Mouse (Mus musculus) inflammation-experienced regulatory T-cells (primary cell): Measurements from ENCODE around the gene Idh3a. TPM values are rescaled to one million over a fixed set of nuclear protein-coding genes. Genes with fewer than 3 reads are reported as not detected.

Source experiments
- polyA plus RNA-seq, 2 experiments: library from polyadenylated mRNA; unstranded; fragments of 100-300 nt; shearing (Covaris generic); gene quantifications; one replicate each; pipeline ENCODE4 v1.2.1; 2017

The Idh3a gene
- 100 to 1,000 TPM in 1 of 2 experiments, 10 to 100 TPM in 1; 87.3 to 111 TPM for polyA plus RNA-seq

DNA sequence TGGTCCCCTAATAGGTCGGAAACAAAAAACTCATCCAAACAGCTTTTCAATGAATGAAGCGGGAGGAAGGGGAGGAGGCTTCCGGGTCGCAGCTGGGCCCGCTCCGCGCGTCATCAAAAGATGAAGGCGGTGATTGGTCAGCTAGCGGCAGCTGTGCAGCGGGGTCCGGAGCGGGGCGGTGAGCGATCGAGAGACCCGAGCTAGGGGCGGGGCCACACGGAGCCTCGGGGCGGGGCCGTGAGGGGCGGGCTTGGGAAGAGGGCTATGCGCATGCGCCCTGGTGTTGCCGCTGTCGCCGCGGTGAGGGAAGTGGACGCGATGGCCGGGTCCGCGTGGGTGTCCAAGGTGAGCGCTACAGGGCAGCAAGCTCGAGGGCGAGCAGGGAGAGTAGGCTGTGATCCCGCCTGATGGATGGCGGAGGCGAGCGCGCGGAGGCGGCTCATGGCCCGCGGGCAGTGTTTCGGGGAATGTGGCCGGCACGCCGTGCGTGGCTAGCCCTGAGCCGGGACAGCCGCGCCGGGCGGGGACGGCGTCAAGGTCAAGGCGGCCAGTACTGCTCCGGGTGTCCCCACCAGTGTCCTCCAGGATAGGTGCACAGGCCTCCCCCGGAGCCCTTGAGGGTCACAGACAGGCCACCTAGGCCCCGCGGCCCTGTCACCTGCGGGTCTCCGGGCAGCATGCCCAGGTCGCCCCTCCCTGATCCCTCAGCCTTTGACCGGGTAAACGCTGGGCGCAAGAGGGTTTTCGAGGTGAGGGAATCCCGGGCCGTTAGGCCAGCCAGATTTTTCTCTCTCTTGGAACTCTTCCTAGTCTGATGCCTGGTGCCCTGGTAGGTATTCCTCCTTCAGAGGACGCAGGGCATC, at the start of gene Idh3a:
TSS of gene Idh3a (plus strand) at position 136 of the 863 bp plus-strand sequence.

DNA sequence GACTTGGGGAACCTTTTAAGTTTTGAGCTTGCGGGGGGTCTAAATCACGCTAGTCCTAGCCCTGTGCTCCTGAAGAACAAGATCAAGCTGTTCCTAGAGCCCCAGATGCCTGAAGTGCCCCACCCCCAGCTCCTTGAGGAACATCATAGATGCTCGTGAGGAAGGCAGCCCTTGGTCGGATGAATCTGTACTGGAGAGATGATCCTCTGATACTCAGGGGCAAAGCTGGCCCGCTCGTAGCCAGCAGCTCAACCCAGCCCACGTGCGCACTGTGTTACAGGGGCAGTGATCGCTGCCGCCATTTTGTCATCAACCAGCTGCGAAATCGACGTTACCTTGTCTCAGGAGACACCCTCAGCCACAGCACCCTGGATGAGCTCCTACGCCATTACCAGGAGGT, 47.5 kb upstream of the Idh3a start, which contains the start of gene Sh2d7:
TSS of gene Sh2d7 (plus strand) at position 301 of the 400 bp plus-strand sequence.

DNA sequence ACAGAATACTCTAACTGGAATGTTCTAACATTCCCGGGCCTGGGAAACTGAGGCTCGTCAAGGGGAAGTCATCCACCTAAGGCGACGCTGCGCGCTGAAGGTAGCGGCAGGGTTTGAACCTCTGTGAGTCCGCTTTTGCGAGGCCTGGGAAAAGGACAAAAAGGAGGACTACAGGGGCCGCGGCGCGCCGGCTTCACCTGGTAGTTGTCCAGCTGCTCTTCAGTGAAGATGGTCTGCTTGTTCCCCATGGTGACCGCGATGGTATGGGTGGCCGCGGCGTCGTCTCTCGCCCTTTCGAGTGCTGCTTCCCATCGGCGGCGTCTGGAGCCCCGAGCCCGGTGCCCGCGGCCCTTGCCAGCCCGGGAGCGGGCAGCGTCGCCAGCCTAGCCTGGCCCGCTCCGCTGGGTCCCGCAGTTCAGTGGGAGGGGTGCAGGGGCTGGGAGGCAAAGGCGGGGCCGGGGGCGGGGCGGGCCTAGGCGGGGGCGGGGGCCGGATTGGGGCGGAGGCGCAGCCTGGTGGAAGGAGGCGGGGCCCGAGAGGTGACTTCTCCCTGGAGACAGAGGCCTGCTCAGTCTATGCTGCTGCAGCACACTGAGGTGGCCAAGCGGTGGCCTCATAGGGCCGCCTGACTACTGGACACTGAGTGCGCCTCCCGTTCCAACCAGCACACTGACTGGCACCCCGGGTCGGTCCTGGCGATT, 26.2 kb upstream of the Idh3a start, which contains the start of gene Cib2:
TSS of gene Cib2 (minus strand) at position 448 of the 701 bp plus-strand sequence.

Other genes starting within 250 kb of the Idh3a start
- gene Dmxl2, start 84.7 kb upstream of the Idh3a start, polyA plus RNA-seq, result 1 to 10 TPM in 1 of 2 experiments, under 1 TPM in 1; 0.48 to 2.9 TPM
- gene Sh2d7, start 47.4 kb upstream of the Idh3a start, polyA plus RNA-seq, result not detected
- 1 to 10 TPM; 2.0 to 2.3 TPM for gene Cib2, start 26.1 kb upstream of the Idh3a start, polyA plus RNA-seq
- gene Acsbg1, start 75.5 kb downstream of the Idh3a start, polyA plus RNA-seq, result 10 to 100 TPM; 57.2 to 61.6 TPM
- 10 to 100 TPM; 30.0 to 39.7 TPM for gene Dnaja4, start 112.5 kb downstream of the Idh3a start, polyA plus RNA-seq
- gene Wdr61, start 148.2 kb downstream of the Idh3a start, polyA plus RNA-seq, result 100 to 1,000 TPM in 1 of 2 experiments, 10 to 100 TPM in 1; 85.1 to 105 TPM
- under 1 TPM in 1 of 2 experiments, not detected in 1; 0.60 TPM for gene Crabp1, start 178.4 kb downstream of the Idh3a start, polyA plus RNA-seq